Mouse (Mus musculus): Measurements from ENCODE around the gene Arel1.

Gene Arel1

DNA sequence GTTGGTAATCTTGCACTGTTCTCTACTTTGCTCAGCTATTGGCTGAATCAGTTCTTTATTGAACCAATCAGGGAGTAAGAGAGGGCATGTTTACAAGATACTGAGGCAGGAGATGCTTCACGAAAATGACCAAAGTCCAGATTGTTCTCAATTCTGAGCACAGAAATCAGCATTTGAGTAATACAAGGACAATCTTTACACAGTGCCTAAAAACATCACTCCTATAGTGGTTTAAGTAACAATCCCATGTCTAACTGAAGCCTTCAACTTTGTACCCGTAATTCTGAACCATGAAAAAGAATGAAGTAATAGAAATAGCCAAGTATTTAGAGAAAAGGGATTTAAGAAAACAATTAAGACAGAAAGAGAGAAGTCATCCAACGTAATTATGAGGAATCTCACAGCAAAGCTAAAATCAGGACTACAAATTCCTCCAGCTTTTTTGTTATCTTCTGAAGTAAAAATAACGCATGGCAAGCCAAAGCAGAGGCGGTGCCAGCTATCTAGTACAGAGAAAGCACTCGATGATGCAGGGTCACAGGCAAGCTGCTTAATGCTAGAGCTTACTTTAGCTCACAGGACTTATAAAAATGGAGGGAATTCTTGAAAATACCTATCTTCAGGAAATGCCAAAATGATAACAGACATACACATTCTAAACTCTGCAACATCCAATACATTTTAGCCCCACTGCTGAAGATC is 22.0 kb downstream of the Arel1 start:
- no peak for DNase-seq (ENCODE audit: low spot score)

DNA sequence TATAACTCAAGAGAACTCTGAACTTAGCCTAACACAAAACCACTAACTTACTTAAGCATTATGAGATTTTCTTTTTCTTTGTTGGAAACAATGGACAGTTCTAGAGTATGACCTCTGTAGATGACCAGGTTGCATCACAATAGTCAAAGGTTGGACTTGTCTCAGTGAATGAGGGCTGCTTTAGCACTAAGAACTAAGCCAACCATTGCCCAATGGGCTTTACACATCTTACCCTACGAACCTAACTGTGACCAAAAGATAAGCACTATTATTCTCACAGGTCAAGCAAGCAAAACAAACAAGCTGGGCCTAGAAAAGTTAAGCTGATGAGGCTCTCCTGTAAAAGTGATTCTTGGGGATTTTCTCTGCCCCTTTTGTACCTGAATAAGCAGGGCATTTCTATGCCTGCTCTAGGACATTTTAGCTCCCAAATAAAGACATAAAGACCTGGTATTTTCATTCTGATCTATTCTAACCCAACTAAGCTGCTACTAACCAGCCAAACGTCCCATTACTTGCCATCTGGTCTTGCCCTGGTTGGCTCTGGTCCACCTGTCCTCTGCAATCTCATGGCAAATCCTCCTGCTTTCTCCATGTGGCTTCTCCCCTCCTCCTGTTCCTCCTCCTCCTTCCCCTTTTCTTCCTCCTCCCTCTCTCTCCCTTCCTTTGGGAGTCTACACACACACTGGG is 22.7 kb downstream of the Arel1 start:
- DNase-seq (ENCODE audit: low spot score) = no peak

DNA sequence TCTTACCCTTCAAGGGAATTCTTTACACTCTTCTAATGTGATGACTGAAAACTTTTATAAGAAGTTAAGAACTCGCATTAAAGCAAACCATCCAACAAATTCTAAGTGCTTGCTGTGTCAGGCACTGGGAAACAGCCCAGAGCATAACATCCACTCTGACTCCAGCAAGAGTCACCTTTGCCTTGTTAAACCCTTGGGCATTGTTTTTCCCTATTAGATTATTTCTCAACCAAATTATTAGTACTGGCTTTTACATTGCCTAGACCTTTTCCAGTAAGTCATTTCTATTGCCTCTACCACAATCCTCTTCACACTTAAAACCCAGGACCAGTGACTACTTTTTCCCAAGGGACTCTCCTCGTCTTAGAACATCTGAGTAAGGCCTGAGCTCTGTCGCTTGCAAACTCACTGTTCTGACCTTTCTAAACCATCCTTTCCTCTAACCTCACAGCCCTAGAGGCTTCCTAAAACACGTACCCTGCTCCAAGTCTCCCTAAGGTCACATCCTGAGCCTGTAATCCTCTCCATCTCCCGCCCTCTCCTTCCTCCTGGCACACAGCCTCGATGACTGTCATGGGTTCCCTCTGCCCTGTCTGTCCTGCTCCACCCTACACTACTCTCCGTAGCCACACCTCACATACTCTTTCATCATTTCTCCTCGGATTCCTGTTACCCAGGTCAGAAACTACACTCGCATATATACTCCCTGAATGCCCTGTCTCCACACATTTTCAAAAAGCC is 25.7 kb downstream of the Arel1 start:
- DNase-seq (ENCODE audit: low spot score) = no peak

DNA sequence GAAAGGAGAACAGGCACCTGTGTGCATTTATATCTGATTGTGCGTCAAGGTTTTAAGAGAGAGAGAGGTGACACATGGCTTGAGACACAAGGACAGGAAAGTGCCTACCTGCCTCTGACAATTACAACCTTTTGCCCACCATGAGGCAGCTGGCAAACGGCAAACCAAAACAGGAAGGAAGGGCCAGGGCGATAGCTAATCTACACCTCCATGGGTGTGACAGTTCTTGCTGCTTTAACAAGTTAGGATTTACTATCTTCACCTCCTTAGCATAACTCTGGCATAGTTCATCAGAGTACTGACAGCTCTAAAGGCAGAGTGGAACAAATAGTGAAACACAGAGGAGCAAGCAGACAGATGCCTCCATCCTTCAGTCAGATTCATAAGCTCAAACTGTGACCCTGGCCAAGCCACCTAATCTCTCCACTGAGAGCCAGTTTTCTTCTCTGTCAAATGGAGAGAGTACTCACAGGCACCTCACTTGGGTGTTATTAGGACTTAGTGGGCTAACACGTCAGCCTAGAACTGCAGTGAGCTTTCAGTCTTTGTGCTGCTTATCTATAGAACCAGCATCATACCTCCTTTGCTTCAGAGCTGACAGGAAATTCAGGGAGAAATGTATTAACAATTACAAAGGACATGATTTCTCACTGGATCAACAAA is 26.4 kb downstream of the Arel1 start:
- DNase-seq (ENCODE audit: low spot score) = no peak

DNA sequence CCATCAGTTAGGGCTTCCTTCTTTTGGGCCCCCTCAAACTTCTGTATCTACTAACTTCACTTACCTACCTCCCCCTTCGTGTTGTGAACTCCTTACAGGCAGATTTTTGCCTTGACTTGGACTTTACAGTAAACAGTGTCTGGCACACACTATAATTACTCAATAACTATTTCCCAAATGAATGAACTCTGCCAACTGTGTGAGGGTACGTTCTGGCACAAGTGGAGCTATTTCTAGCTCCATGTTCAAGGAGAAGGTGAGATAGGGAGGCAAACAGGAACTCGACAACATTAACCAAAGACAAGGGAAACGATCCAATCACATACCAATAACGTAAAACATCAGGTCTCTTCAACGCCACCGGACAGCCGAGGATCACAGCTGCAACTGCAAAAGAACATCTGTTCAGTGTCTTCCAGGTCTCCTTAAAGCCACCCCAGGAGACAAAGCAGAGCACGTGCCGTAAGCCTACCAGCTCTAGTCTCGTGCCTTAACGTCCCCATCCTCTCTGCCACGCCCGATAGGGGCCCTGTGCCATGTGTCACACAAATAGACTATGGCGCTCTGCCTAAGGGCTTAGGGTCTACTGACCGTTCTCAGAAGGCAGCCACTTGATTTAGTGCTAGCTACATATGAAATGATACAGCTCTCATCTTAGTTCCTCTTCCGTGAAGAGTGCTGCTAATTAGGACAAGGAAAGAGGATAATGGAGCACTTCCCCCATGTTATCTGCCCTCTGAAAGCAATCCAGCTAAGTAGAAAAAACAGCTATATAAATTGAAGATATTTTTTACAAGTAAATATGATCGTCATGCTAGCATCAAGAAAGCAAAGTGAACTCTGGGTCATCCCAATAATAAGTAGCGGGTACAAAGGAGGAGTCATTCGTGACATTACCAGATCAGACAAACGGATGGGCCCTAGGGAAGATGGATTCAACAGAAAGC is 27.4 kb downstream of the Arel1 start:
- DNase-seq (ENCODE audit: low spot score) = no peak

DNA sequence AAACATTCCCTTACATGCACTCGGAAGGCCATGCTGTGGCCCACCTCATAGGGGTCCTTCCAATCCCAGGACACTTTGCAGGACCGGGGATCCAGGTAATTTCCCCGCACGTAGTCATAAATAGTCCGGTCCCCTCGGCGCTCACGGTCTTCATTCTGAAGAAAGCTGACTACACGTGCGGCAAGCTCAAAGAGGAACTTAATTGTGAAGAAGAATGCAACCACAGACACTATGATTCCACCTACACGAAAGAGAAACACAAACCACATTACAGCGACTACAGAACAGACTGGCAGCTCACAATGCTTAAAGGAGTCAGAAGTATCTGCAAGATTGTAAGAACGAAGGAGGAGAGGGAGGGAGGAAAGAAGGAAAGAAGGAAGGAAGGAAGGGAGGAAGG is 29.0 kb downstream of the Arel1 start:
- DNase-seq (ENCODE audit: low spot score) = peak; percentile 12

DNA sequence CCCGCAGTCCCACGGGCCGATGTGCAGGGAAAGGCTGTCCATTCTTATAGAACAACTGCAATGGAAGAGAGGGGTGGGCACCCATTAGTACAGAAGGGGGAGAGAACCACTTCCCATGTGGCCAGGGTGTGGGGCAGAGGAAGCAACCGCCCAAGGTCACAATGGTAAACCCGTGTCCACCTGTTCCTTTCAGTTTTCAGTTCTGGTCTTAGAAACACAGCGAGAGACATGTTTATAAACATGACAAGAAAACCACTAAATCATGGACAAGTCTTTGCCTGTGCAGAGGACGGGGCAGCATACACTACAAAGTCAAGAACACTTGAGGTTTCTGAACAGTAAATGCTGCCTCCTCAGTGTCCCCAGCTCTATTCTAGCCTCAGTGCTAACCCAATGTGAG is 30.4 kb downstream of the Arel1 start:
- DNase-seq (ENCODE audit: low spot score) = no peak

DNA sequence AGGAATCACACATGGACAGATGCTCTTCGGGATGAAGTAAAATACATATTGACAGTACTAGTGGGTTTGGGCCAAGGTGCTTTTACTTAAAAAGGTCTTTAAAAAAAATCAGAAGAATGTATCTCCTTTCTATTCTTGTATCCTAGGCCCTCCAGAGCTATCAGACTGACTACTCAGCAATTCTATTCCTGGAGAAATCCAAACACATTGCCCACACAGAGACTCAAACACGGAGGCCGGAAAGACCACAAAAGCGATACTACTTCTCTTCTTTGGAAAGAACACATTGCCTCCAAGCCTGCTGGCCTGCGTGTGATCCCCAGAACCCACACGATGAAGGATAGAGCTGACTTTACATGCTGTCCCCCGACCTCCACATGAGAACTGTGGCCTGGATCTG is 31.6 kb downstream of the Arel1 start:
- DNase-seq (ENCODE audit: low spot score) = no peak

DNA sequence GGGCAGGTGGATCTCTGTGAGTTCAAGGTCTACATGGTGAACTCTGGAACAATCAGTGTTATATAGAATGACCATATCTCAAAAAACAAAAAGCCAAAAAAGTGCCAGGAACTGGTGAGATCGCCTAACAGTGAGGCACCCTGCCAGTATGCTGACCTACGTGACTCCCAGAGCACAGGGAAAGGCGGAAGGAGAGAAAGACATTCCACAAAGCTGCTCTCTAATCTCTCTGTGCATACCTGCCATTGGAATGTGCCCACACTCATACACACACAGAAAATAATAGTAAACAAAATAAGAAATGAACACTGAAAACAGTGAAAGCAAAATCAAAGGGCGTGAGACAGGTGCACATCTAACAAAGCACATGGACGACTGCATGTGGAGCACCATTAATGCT is 35.4 kb downstream of the Arel1 start:
- DNase-seq (ENCODE audit: low spot score) = no peak

DNA sequence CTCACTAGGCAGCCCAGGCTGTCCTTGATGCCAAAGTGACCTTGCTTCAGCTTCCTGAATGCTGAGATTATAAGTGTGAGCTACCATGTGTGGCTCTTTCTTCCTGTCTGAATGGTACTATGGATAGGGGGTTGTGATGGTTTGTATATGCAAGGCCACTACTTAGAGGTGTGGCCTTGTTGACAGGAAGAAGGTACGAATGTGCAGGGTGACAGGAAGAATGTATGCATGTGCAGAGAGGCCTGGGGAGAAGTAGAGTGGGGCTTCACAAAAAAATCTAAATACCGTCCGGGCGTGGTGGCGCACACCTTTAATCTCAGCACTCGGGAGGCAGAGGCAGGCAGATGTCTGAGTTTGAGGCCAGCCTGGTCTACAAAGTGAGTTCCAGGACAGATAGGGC is 38.5 kb downstream of the Arel1 start:
- DNase-seq (ENCODE audit: low spot score) = no peak

DNA sequence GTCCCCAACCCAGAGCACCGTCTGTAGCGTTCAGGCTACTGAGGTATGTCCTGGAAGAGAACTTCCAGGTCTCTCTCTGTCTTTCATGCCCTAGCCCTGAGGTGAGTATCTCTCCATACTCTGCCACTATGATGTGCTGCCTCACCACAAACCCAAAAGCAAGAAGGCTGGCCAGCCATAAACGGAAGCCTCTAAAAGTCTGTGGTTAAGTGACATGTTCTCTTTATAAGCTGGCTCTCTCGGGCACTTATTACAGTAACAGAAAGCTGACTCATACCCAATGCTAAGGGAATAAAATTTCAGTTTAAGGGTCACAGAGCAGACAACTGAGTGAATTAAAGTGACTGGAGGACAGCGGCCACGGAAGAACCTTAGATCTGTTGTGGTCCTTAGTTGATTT is 44.2 kb downstream of the Arel1 start:
- DNase-seq (ENCODE audit: low spot score) = no peak

DNA sequence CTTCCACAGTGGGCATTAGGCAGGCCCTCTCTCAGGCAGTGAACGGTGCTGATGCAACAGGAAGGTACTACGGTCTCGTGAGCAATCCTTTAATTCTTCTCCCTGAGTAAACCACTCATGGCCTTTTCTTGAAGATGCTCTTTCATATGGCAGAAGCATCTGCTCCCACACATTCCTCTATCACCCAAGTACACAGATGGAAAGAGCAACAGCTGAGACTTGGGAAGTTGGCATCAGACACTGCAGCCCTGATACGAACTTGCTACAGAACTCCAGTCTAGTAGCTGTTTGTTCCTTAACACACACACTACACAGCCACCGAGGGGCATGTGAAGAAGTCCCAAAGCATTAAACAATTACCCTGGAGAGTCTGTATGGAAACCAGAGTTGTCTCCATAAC is 46.4 kb downstream of the Arel1 start:
- DNase-seq (ENCODE audit: low spot score) = no peak

DNA sequence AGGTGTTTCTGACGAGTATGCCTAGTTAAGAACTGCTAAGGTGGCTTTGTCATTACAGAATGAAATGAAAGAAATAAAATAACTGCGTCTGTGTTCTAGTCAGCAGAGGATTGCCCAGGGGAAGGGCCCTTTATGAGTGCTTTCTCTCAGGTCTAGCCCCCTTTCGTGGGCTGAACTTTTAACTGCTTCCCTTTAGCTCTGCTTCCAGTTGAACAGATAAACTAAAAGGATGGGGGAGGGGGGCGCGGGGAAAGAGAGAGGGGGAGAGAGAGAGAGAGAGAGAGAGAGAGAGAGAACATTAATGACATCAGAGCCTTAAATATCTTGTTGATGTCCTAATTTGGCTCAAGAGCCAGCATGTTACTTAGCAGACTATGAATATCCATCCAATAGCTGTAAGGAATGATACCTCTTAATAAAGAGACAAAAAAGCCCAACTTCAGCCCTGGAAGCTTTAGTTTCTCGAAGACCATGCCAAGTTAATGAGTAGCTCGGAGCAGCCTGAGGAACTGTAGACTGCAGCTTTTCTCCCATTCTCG is 48.8 kb downstream of the Arel1 start:
- no peak for DNase-seq (ENCODE audit: low spot score)

DNA sequence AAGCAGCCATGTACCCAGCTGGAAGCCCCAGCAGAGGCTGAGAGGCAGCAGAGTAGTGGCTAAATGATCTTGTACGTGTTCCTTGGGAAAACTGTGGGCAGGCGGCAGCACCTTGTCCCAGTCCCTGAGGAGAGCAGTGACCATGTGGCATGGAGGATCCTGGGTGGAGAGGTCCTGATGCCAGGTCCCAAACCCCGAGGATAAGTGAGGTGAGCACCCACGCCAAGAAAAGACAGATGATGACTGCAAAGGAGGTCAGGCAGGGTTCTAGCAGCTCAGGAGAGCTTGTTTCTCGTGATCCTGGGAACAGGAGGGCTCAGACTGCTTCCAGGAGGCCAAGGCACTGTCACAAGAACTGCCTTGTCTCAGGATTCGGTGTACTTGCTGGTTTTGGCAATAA is 51.9 kb downstream of the Arel1 start:
- DNase-seq (ENCODE audit: low spot score) = no peak

DNA sequence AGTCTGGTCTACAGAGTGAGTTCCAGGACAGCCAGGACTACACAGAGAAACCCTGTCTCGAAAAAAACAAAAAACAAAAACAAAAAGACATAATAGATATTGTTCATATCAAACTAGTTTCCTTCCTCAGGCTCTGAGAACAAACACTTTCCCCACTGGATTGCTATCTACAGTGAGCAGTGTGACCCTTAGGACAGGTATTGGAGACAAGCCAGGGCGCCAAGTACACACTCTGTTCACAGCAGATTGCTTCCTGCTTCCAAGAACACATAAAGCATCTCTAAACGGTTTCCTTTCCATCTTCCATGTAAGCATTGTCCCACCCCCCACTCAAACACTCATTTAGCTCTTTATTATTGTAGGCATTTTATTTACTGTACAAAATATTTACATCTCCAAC is 52.9 kb downstream of the Arel1 start:
- DNase-seq (ENCODE audit: low spot score) = no peak

DNA sequence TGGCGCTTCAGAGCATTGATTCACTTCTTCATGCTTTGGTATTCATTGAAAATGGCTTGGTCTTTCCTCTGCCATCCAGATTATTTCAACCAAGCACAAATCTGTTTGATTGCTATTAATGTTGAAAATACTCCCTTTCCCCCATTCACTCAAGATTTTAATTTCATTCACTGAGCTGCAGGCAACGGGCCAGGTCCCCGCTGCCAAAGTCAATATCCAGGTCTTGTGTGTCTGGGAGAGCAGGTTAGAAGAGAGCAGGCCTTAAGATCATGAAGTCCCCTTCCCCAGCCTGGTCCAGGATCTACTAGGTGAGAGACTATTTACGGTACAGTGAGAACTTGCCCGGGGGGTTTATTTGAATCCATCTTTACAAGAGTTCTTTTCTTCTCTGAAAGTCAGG is 55.7 kb downstream of the Arel1 start:
- no peak for DNase-seq (ENCODE audit: low spot score)

DNA sequence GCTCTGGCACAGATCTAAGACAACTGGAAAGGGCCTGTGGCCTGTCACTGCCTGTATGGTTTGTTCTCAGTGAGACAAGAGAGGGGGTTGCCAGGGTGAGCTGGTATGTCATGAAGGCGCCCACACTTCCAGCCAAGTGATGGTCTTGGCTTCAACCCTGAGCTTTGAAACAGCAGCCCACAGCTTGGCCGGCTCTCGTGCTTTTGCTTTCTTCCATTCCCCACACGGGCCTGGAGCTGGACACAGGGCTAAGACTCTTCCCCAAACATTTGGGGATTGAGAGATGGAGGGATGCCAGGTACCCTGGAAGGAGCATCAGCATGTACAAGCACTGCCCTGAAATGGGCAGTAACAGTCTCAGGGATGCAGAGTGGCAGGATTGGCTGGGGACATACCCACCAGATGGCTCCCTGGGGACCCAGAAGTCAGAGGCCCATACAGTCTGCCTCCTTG is 58.0 kb downstream of the Arel1 start:
- no peak for DNase-seq (ENCODE audit: low spot score)

DNA sequence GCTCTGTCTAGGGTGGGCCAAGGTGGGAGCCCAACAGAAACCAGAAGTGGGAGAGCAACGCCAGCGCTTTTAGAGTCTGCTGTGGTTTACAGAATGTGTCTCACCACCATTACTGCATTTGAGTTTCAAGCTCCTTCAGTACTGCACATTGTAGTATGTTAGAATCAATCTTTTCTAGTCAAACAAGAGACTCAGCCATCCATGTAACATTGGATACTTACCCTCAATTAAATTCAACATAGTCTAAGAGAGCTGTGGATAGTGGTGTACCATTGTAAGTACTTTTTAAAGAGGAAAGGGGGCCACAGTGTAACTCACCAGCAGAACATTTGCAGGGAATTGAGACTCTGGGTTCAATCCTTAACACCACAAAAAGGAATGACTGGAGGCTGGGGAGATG is 59.1 kb downstream of the Arel1 start:
- no peak for DNase-seq (ENCODE audit: low spot score)

DNA sequence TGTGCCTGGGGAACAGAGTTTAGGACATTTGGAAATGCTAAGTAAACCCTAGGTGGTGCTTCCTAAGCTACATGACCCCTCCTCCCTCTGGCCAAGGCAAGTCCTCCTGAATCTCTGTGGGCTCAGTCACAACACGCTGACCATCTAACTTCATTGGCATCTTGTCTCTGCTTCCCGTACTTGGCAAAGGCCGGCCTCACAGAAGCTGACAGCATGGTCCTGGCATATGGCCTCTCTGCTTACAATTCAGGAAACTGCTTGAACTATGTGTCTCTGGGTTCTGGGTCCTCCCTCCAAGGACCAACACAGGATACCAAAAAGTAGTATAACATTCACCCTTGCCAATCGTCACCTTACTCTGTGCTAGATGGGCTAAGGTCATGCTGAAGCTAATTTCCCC is 60.6 kb downstream of the Arel1 start:
- no peak for DNase-seq (ENCODE audit: low spot score)

DNA sequence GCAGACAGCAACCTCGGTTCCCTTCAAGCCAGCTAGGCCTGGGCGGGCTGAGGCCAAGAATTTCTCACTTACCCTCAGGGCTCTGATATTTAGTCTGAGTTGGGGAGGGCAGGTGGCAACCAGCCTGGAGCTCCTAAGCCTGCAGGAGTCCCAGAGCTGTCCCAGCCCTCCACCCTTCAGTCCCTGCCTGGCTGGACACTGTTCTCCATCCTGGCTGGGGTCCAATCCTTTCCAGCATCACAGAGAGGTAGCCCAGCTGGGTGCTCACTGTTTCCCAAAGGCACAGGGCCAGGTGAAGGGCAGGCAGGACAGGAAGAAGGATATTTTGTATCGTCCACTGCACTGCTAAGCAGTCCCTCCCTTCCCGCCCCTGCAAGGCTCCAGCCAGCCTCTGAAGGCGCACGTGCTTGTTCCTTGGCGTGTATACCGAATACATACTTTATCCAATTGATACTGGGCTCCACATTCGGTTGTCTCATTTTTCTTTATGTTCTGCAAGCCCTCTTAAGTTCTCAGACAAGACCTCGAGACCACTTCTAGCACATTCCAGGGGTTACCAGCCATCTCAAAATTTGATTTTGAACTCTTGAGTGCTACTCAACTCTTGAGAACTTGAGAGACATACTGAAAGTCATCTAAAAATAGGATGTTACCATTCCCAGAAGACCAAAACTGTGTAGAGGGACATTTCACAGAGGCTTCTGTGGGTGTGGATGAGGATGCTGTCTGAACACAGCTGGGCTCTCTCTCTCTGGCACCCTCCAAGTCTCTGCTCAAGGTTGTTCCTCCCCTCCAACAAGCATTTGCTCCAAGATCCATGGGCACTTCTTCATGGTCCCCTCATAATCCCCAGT is 62.8 kb downstream of the Arel1 start:
- no peak for DNase-seq (ENCODE audit: low spot score)

Measured in T-cell, adult 2 months (primary cell).